Mouse (Mus musculus) mesoderm, embryonic 11.5 days (tissue): ENCODE data around the gene Cd44.

ENCODE experiments used
- DNase-seq: peaks from one replicate; pipeline ENCODE4 v3.0.0-alpha.2; 2012; ENCODE audit warnings: low read depth, low spot score

The Cd44 gene

DNA sequence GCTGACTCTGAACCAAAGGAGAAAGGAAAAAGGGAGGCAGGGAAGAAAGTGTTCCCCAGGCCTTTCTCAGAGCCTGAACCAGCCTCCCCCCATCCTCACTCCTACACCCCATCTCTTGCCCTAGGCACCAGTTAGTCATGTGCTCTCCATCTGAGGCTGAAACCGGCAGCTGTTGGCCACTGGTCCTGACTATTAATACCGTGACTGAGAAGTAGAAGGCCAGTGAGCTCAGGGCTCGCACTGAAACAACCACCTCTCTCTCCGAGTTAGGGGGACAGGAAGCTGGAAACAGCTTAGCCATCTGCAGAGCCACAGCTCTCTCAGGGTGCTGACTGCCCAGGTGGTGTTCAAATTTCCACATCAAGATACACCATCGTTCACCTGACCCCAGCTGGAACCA is 13.2 kb upstream of the Cd44 start:
- DNase-seq = no peak

DNA sequence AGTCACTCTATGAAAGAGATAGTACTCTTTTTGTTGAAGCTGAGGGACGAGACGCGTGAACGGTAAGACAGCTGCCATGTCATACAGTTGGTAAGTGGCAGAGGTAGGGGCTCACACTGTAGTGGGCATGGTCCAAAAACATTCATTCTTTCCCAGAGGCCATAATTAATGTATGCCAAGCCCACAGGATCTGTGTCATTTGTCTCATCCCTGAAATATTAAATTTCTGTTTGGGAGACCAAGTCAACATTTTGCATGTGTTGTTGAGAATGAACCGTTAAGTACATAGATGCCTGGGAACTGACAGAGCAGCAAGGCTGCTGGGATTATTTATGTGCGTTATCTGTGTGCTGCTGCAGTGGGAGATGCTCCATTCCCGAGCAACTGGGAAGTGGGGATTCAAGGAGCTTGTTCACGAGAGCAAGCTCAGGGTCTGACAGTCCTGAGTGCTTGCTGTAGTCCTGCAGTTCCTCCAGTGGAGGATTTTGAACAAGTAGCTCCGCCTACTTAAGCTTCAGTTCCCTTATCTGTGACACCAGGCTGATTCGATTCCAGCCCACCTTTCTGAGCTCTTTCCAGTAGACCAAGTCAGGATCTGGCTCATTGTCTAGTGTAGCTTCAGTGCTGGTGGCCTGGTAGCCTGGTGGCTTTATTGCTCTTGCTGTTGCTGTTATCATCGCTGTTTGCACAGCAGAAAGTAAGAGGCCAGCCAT is 12.5 kb upstream of the Cd44 start:
- no peak for DNase-seq

DNA sequence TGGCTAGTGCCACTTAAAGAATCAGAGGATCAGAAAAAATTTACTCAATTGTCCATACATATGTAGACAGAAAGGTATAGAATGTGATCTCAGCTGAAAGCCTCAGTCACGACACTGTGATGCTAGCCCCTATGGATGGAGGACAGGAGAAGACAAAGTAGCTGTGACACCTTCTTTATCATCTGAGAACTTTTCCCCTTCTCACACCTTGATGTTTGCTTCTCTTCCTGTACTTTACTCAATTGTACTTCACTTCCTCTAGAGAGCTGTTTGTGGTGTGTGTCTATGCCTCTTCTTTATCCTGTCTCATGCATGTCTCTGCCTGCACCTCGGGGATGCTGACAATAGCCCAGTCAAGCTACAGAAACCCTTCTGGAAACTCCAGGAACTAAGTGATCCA is 11.5 kb upstream of the Cd44 start:
- DNase-seq = no peak

DNA sequence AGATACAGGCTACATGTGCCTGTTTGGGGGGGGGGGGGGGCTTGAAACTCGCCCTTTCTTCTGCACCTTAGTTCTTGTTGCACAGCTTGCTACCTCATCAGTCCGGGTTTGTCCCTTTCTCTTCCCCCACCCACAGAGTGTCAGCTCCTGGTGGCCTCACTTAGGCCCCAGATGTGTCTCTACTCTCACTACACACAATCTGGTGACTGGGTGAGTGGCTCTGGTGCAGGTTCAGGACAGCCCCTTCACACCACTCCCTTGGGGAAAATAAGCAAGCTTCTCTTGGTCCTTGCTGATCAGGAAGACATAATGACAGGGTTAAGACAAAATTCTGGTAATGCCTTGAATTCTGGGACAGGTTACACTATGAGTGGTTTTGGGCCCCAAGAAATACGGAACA is 11.0 kb upstream of the Cd44 start:
- DNase-seq = no peak

DNA sequence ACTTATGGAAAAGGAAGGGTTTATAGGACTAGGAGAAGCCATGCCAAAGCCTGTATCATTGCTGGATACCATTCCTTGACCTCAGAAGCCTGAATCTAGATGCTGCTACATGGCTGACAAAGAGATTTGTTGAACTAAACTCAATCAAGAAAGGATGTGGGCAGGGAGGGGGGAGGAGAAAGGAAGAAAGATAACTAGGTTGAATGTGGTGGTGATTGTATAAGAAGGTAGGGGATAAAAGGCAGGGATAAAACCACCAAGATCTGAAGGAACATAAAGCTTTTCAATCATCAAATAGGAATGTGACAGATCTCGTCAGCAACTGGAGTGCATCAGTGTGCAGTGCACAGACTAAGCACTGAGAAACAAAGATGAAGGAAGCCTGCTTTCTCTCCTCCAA is 7.9 kb upstream of the Cd44 start:
- no peak for DNase-seq

DNA sequence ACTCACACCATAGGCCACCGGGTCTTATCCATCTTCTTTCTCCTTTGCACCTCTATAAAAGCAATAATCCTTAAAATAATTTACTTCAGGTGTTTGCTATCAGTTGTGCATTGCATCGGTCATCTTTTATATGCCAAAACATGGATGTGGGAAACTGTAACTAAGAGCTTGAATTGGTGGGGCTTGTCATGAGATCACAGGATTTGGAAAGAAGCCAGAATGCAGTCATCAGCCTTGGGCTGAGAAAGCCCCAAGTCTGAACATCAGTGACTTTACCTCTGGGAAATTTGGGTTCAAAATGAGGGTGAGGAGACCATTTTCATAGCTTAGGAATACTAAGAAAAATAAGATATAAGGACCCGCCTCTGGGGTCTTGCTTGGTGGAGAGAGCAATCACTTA is 4.1 kb upstream of the Cd44 start:
- DNase-seq = no peak

DNA sequence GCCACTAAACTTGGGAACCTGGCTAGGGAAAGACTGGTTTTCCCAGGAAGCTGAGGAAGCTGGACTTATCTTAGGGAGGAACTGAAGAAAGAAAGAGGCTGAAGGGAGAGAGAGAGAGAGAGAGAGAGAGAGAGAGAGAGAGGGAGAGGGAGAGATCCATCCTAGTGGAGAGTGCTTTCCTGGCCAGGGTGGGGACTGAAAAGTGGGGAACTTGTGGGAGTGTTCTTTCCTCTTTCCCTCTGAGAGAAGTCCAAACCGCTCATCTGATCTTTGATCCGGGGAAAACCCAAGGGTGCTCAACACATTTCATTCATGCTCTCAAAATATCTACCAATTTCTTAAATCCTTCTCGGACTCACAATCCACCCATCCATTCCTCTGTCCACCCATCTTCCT is 361 bp upstream of the Cd44 start:
- no peak for DNase-seq

DNA sequence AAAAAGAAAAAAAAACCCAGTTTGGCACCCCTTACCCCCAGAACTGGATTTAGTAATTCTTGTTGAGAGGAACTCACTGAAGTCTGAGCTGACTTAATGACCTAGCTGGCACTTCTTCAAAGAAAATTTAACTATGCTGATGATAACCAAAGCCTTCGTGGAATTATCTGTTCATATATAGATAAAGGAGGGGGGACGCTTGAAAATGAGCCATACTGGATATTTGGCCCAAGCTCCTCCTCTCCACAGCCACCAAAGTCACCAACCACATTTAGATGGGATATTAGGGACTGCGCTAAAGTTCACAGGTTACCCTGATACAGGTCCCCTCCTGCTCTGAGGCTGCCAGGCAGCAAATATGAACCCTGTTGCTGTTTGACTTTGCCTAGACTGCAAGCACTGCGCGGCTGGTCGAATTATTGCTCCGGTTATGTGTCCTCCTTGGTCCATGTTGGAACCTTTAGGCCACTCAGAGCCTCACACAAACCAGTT is 1.2 kb downstream of the Cd44 start:
- DNase-seq = no peak

DNA sequence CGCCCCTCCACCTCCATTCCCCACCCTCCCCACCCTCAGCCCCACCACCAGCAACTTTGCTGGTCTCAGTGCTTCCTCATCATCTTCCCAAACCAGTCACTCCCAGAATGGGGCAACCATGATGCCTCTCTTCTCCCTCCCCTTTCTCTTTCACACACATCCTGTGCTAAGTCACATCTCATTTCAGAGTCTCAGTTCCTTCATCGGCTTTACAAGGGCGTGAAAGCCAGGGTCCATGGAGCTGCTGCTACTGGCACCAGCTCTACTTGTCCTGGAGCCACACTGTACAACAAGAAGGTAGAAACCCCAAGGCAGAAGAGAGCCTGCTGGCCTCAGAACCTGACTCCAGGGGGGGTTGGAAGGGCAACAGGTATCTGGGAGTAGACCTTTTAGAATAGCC is 2.2 kb downstream of the Cd44 start:
- DNase-seq = no peak

DNA sequence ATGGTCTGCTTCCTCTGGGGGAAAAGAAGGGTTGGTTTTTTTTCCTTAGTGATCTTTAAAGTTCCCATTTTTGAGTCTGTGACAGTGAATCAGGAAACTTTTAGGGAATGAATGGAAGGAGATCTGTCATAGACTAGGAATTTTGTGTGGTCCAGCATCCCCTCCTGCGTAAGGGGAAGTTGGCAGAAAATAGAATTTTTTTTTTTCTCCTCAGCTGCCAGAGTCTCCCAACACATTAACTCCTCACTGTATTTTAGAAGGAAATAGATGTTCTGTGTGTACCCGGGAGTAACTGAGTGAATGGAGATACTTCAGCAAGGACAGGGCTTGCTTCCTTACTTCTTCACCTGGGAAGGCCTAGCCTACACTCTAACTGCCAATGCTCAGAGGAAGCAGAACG is 2.9 kb downstream of the Cd44 start:
- no peak for DNase-seq

DNA sequence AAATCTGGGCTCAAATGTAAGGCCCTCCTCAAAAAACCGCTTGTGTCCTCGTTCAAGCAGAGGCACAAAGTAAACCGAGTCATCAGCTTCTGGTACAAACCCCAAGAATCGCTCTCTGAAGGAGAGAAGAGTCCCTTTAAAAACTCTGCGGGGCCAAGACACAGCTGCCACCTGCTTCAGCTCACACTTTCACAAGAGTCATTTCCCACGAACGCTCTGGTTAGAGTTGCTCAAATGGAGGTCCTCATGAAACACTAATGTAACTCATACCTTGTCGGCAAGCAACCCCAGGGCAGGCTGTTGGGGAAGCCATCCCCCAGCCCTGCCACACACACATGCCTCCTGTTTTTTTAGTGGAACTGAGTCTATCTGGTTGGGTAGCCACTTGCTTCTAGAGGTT is 5.3 kb downstream of the Cd44 start:
- no peak for DNase-seq

DNA sequence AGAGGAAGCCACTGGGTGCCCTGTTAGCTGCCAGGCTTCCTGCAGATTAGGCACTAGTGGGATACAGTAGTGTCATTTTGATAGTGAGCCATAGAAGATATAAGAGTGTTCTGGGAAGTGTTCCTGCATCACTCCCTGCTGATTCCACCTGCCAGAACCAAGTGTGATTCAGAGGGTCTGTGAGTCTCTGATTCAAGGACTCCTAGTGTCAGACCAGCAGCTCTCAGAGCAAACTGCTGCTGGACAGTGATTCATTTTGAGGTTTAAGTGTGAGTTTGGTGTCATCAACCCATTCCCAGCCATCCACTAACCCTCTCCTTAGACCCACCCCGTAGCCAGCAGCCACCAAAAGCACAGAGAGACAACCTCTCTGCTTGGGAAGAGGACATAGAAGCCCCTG is 6.3 kb downstream of the Cd44 start:
- no peak for DNase-seq

DNA sequence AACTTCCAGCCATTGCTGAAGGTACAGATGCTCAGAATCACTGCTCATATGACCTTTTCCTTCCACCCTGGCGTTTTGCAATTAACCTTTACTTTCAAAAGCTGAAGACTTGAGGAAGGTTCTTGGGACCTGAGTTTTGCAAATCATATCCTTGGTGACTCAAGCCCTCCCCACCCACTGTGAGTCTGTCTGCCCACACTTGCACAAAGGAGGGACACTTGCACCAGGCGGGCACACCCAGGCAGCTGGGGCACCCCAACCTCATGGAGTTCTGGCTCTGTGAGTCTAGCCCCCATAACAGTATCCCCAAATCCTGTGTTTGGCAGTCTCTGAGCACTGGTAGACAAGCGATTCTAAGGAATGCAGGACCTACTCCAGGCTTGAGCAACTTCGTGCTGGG is 6.7 kb downstream of the Cd44 start:
- no peak for DNase-seq

DNA sequence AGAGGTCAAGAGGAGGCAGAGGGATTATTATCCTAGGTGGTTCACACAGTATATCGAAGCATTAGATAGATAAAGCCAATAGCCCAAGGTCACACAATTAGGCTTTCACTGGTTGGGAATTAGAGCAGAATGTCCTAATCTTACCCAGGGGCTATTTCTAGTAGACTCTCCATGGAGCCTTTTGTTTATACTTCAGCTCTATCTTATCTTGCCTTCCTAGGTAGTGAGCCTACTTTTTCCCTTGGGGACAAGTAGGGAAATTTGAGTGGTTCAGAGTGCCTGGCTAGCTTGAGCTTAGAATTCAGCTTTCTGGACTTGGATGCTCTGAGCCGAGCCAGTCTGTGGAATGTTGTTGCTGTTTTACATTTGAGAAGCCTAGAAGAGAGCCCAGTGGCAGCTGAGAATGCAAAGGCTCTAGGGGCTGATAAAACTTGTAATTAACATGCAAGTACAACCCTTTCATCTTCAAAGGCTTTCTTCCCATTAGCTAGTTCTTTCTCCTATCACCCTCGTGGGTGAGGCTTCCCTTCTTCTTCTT is 12.7 kb downstream of the Cd44 start:
- no peak for DNase-seq

DNA sequence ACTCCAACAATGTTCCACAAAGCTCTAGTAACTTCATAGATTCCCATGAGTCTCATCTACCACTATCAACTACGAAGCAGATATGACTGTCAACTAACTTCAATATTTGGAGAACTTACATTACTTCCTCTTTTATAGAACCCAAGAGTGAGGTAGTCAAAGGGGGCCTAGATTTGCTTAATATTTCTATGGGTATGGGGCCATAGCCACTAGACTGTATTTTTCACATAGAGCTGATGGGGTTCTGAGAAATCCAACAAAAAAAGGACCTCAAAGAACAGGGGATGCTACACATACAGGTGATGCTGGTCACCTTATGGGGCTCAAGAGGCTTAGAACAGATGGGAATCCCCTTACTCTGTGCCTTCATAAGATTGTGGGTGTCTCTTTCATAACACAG is 14.3 kb downstream of the Cd44 start:
- DNase-seq = no peak

DNA sequence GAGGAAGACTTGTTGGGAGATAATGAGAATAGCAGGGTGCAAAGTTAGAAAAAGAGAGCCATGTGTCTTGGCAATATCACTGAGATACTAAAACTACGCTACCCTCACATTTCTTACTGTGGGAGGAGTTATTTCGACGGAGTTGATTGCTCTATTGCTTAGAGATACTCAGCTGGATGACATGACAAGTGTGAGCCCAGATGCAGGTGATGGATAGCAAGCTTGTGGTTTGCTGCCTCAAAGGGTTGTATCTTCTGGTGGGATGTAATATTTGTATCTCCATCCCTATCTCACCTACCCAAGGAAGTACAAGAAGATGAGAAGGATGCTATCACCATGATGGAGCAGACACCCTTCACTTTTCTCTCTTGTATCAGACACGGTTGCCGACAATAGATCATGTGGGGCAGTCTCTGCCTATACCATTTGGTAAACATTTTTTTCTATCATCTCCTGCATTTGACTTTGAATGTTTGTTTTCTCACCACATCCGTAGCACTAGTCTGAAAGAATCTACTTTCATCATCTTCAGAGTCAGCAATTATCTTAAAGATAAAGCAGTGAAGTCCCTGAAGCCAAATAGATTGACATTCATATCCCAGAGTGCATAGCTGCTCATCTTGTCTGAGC is 15.0 kb downstream of the Cd44 start:
- DNase-seq = no peak

DNA sequence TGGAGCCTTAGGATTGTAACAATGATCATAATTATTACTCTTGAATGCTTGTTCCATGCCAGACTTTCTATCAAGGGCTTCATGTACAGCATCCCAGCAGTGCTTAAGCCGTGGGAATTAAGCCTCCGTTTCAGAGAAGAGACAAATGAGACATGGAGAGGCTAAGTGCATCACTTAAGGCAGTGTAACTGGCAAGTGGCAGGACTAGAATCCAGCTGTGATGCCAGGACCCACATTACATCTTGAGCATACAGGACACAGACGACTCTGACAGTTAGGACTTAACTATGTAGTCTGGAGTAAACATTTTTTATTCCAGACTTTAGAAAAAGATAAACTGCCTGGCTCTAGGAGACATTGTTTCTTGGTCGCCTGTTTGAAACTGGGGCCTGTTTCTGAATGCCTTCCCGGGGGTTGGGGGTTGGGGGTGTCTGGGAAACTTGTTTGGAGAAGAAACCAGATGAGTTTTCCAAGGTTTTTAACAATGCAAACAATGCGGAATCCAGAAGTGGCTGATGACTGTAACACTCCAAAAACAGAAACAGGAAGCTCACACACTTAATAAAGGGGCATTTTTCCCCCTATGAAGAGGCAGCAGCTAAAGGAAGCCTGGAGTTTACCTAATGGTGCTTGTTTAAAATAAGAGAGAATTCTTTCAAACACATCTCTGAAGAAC is 18.7 kb downstream of the Cd44 start:
- DNase-seq = no peak

DNA sequence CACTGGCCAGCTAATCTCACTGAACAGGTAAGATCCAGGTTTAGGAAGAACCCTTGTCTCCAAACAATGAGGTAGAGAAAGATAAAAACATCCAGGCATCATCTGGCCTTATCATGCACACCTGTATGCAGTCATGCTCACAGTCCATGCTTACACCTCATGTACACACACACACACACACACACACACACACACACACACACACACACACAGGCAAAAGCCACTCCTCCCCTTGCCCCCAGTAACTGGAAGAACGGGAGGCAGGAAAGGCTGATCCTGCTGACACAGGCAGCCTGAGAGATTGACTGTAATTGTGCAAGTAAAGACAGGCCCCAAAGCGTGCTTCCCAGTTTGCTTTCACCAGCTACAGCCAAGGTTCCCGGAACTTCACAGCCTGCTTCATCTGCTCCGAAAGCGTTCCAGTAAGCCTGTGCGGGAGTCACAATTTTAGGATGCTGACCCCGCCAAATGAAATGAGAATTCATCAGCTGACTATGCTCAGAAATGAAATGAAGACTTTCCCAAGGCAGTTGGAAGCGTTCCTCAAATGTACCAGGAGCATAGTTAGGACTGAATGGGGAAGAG is 19.4 kb downstream of the Cd44 start:
- DNase-seq = no peak

DNA sequence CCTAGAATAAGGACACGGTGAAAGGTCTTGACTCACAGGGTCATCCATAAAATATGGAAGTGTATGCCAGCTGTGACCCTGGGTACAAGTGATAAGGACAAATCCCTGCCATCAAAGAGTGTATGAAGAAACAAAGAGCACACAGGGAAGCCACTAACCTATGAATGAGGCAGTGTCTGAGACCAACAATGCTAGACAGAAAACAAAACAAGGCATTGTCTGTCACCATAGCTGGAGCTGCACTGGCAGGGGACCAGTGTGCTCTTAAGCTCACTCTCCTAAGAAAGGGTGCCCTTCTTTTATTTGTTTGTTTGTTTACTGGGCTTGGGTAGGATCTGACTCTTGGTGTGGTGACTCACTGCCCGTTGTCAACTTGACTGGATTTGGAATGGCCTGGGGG is 23.0 kb downstream of the Cd44 start:
- DNase-seq = no peak

DNA sequence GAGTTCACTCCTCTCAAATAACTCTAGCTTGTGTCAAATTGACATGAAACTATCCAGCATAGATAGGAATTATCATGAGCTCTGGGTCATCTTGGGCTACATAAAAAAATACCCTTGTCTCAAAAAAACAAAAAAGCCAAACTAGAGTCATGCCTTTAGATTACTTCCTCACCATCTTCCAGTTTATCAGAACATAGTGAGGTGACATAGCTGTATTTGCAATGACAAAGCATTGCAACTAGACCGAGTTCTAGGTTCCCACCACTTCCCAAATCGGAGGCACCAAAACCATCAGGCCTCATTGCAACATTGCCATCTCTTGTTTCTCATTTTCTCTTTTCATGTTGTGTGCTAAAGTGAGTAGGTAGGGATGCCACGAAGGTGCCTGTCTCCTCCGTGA is 24.0 kb downstream of the Cd44 start:
- DNase-seq = no peak

DNA sequence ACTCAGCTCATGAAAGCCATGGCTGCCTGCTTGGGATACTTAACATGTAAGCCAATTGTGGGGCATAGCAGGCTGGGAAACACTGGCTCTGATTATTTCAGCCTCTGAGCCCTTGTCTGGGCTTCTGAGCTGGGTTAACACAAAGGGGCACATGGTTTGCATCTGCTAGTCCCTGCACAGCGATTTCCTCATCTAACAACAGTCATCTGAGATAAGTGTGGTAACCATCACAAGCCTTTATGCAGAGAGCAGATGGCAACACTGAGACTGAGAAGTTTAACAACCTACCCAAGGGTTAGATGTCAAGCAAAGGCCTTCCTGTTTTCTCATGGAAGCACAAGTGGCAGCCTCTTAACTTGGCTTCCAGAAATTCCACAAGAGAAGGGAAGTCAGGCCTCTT is 25.3 kb downstream of the Cd44 start:
- no peak for DNase-seq

DNA sequence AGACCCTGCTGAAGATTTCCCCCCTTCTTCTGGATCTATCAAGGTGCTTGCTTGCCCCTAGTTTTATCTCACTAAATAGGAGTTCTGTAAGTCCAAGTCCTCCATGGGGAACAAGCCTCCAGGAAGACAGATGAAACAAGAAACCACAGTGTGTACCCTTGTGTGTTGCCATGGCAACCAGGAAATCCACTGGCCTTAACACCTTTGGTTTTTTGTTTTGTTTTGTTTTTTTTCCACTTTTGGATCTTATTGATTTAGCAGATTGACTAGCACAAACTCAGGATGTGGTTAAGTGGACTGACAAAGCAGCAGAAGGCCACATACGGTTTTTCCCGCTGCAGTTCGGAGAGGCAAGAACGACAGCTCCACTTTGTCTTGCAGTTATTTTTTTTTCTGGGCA is 27.6 kb downstream of the Cd44 start:
- DNase-seq = peak; percentile 31

DNA sequence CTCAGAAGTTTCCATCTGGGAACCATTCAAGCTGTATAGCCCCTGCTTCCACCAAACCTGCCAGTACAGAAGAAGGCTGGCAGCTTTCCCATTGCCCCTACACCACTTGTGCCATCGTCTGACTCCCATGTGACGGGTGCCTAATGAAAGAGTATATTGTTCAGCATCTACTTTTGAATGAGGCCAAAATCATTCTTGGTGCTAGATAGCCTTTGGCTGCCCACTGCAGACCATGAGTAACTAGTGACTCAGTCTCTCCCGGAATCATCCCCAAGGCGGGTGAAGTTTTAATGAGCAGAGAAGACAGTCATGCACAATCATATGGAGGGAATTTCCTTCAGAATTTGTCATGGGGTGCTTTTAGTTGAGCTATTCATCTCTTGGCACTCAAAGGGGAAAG is 28.3 kb downstream of the Cd44 start:
- no peak for DNase-seq
